Mouse (Mus musculus): ENCODE measurements at regions not wholly inside any gene's neighbourhood (a gene's known extent, or its start where the extent isn't known, plus 50 kb on each side); places are given as distances from the start of the nearest gene placed in this dataset.

DNA sequence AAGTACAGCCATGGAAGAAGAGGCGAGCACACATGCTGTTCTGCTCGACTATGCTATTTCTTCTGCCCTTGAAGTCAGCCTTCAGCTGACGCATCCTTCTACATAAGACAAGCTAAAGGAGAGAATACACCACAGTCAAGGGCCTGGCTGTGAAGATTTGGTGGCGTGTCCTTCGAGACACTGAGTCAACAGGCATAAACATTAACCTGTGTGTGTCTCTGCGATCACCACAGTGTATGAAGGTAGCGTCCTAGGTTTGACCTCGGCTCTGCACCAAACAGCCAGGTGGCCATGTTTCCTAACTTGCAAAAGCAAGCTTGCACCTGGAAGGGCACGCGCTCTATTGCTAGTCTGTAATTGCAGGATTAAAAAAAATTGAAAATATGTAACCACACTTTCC, 152.8 kb upstream of the Tmc1 start:
- TF ChIP-seq POLR2A (IDR thresholded peaks at IDR 0.05; ENCODE audit: insufficient read depth, low read depth, low read length) (no peak), EP300 (IDR thresholded peaks at IDR 0.05; ENCODE audit: insufficient read depth, low read depth, low read length) (no peak), CTCF (IDR thresholded peaks at IDR 0.05) (no peak)

All from heart, adult 2 months (tissue).